Mouse (Mus musculus) brain, embryonic 14.5 days (tissue): ENCODE data around the gene Opcml. TPM values are rescaled to one million over a fixed set of nuclear protein-coding genes. Genes with fewer than 3 reads are reported as not detected.

Experiments used
- DNase-seq: peaks from one replicate; pipeline ENCODE4 v3.0.0-alpha.2; 2011; ENCODE audit warnings: low read depth
- CTCF ChIP-seq: fragments of 200-500 bp; IDR thresholded peaks from 2 replicates; pipeline ENCODE4 v1.5.1; 2012; ENCODE audit warnings: inconsistent platforms, mild to moderate bottlenecking, moderate library complexity, borderline replicate concordance; ENCODE audit not compliant: insufficient read depth, insufficient read length; ENCODE audit errors: extremely low read depth
- POLR2A ChIP-seq: fragments of 200-500 bp; IDR thresholded peaks from 2 replicates; pipeline ENCODE4 v1.6.1; 2012; ENCODE audit warnings: mild to moderate bottlenecking, inconsistent platforms, borderline replicate concordance; ENCODE audit not compliant: poor library complexity, insufficient read depth, insufficient read length, severe bottlenecking; ENCODE audit errors: extremely low read depth
- polyA plus RNA-seq: library from polyadenylated mRNA; depleted of rRNA; stranded (reverse); fragments of >200 nt; gene quantifications from 2 replicates; pipeline ENCODE4 v1.2.3, GENCODE M21; 2012

Opcml gene
- polyA plus RNA-seq, 1 experiment = 22.0 TPM

DNA sequence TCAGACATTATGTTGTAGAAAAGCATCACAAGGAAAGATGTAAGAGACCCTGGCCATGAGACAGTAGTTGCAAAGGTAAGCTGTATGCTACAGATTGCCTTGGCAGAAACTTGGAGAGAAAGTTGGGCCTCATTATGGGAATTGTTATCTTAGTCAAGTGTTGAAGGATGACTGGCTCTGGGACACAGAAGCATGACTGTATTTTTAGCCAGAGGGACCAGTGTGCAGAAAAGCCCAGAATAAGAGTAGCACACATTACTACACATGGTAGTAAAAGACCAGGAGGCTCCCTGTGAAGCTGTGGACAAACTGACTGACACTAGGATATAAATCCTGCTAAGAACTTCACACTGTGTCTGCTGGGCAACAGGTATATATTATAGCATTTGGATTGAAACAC is 1016.1 kb downstream of the Opcml start:
- TF ChIP-seq CTCF = no peak
- TF ChIP-seq POLR2A = no peak
- no peak for DNase-seq

DNA sequence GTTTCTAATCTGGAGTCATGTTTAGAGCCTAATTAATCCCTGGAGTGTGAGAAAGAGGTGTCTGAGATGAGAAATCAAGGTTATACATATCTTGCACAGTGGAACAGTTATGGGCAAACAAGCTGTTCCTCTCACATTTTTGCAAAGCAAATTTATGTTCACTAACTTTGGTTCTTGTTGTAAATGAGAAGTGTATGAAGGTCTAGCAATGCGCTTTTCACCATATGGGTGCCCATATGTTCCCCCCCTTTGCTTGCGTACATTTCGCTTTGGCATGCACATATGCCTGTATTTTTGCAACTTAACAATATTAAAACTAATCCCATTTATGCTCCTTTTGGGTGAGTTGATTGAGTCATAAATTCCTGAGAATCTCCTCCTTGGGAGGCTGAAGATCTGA is 1031.5 kb downstream of the Opcml start:
- TF ChIP-seq POLR2A (no peak), CTCF (no peak)
- DNase-seq = peak; percentile 85

- TF ChIP-seq CTCF = no peak
- TF ChIP-seq POLR2A = no peak
- DNase-seq = no peak
These were observed 1031.9 kb downstream of the Opcml start for GRCm38 (mm10) chr9:28822466-28822865.

GRCm38 (mm10) chr9:28825821-28826220 is 1035.2 kb downstream of the Opcml start:
- no peak for DNase-seq
- TF ChIP-seq CTCF = no peak
- no peak for TF ChIP-seq POLR2A

- DNase-seq = peak; percentile 75
- TF ChIP-seq POLR2A = no peak
- no peak for TF ChIP-seq CTCF
These were observed 1055.5 kb downstream of the Opcml start for GRCm38 (mm10) chr9:28845961-28846570.

DNA sequence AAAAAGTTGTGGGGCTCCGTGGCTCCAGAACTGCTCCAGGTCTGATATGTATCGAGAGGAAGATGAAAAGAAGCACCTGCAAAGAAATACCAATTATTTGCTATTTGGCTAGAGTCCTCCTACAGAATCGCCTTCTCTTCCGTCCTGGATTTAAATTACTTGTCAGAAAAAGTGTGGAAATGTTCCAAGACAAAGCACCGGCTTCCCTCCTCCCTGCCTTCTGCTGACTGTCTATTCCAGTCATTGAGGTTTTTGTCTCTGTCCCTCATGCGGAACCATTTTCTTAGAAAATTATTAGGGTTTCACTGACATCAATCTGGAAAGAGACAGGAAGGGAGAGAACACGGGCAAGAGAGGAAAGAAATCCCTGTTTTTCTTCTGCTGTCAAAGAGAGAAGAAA is 1065.3 kb downstream of the Opcml start:
- no peak for DNase-seq

GRCm38 (mm10) chr9:28861983-28862382 is 1071.4 kb downstream of the Opcml start:
- TF ChIP-seq POLR2A (no peak), CTCF (no peak)
- DNase-seq = no peak

More for the DNA sequence above, 1065.3 kb downstream of the Opcml start:
- TF ChIP-seq POLR2A = no peak
- no peak for TF ChIP-seq CTCF

DNA sequence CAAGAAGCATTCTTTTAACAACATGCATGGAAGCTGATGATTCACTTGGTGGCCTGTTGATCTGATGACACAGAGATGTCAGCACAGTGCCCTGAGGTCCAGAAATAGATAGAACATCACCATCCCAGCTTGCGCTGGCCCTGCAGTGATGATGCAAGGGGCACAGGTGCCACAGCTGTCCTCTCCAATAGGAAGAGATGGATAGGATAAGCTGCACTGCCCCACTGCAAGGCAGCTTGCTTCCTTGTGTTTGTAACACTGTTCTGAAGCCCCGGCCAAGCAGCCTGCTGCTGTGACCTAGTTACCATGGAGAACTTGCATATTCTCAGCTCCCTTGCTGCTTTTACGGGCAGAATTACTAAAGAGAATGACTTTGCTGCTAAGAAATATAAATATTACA is 1076.7 kb downstream of the Opcml start:
- no peak for DNase-seq
- TF ChIP-seq CTCF (no peak), POLR2A (no peak)

GRCm38 (mm10) chr9:28870478-28870877 is 1079.9 kb downstream of the Opcml start:
- TF ChIP-seq POLR2A = no peak
- TF ChIP-seq CTCF = no peak
- DNase-seq = no peak

DNA sequence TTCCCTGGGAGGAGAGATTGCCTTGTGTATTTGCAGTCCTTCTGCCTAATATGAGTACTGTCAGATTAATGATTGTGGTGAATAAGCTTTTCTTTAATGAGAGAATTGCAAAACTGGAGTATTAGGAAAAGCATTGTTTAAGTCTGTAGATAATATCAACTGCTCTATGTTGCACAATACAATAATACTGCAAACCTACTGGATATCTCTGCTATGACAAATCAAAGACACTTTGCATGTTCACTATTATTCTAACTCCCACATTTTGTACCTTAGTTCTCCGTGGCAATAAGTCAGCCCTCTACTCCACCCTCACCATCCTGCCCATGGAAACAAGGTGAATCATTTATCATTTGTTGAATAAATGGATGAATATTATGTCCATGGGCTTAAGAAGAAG is 1092.0 kb downstream of the Opcml start:
- TF ChIP-seq CTCF (no peak), POLR2A (no peak)
- no peak for DNase-seq

DNA sequence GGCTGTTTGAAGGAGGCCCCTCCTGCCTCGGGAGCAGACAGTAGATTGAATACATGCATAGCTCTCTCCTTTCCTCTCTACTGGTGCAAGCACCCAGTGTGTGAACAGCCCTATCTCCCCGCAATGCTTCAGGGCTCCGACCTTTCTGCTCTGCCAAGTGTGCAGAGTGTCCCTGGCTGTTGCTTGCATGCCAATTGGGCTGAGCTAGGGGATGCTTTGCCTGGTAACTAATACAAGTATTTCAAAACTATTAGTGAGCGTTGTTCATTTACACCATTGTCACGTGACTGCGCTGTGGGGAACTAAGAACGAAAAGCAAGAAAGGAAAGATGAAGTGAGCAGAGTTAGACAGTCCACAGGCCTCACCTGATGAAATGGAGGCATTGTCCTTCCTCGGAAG is 1101.0 kb downstream of the Opcml start:
- TF ChIP-seq CTCF = no peak
- no peak for TF ChIP-seq POLR2A
- DNase-seq = no peak

DNA sequence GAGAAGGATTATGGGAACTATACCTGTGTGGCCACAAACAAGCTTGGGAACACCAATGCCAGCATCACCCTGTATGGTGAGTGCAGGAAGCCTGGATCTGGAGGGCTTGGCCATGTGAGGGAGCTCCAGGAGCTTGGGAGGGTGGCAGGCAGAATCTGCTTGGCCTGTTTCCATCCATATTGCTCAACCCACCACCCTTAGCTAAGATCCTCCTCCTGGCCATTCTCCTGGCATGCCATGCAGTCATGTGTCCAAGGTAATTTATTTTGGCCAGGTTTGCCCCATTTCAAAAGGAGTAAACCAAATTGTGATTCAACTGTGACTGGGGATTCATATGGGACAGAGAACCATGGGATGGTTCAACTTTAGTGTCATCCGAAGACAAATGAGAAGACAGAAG is 1112.7 kb downstream of the Opcml start:
- TF ChIP-seq POLR2A = no peak
- no peak for DNase-seq
